Mouse (Mus musculus) E14TG2a.4 (cell line): ENCODE measurements around the gene Mre11a.

Experiments used
- CTCF ChIP-seq: conservative IDR thresholded peaks from 2 replicates; pipeline ENCODE4 v1.5.1; 2014; ENCODE audit warnings: low read length
- NANOG ChIP-seq: IDR thresholded peaks from 2 replicates; pipeline ENCODE4 v1.6.1; 2014; ENCODE audit warnings: borderline replicate concordance, low read length, mixed read lengths

DNA sequence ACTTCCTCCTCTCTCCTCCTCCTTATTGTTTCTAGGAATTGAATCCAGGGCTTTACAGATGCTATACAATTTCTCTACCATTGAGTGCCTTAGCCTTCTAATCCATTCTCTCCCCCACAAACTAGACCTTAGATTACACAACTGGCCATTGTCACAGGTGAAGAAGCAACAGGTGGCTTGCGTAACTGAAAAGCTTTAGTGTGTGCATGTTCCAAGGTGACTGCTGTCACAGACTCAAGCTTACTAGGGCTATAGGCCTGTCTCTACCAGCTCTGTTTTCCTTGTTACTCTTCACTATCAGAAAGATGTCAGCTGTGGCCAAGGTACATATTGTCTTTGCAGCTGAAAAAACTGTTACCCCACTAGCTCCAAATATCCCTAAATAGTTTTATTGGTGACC lies 22.3 kb downstream of the Mre11a start:
- TF ChIP-seq CTCF (no peak), NANOG (no peak)
